Mouse (Mus musculus): ENCODE data around the gene Lrrfip2. TPM values are rescaled to one million over a fixed set of nuclear protein-coding genes. Genes with fewer than 3 reads are reported as not detected.

The Lrrfip2 gene
- polyA plus RNA-seq, 1 experiment from 2014 or later, result 65.4 TPM

DNA sequence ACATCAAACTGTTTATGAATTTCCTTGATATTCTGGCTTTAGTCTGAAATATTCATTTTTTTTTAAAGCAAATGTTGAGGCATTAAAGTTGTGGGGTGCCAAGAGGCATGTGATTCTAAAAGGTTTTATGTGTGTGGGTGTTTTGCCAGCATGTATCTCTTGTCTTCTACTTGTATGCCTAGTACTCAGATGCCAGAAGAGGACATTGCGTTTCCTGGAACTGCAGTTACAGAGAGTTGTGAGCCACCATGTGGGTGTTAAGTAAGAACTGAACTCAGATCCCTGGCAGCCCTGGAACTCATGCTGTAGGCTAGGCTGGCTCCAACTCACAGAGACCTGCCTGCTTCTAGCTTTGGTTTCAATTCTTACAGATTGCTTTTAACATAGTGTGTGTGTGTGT is 42.2 kb downstream of the Lrrfip2 start:
- peaks cover 11% of the 10 kb centered on the region; the same call in 1 of the 2 replicates for H3K36me3 ChIP-seq (ENCODE audit: inconsistent target)
- 100% methylated on average over 1 of the region's 1 CpGs for WGBS (ENCODE audit: missing documents)
- no peak overlapping the region for H3K27ac ChIP-seq

DNA sequence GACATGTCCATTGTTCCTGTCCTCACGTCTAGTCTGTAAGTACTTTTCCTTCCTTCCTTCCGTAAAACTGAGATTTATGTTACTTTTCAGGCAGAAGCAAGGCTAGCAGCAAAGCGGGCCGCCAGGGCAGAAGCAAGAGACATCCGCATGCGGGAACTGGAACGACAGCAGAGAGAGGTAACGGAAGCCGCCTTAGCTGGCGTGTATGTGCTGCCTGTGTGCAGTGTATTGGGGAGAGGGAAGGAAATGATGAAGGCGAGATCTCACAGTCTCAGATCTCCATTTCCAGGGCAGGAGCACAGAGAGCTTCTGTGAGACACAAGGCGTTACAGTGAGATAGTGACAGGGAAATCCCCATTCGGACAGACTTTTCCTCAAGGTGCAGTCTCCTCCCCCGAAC is 43.8 kb downstream of the Lrrfip2 start:
- Histone ChIP-seq H3K27ac (no peak overlapping the region), H3K79me2 (ENCODE audit: inconsistent target) (peaks cover 63% of the 10 kb centered on the region), H3K36me3 (ENCODE audit: inconsistent target) (peaks cover 11% of the 10 kb centered on the region; the same call in 1 of the 2 replicates), H3K4me3 (ENCODE audit: inconsistent target) (no peak overlapping the region)
- WGBS (ENCODE audit: missing documents), result 47% methylated on average over 14 of the region's 14 CpGs

More for the DNA sequence above, 42.2 kb downstream of the Lrrfip2 start:
- Histone ChIP-seq H3K79me2 (ENCODE audit: inconsistent target) (peaks cover 61% of the 10 kb centered on the region), H3K4me3 (ENCODE audit: inconsistent target) (no peak overlapping the region)

DNA sequence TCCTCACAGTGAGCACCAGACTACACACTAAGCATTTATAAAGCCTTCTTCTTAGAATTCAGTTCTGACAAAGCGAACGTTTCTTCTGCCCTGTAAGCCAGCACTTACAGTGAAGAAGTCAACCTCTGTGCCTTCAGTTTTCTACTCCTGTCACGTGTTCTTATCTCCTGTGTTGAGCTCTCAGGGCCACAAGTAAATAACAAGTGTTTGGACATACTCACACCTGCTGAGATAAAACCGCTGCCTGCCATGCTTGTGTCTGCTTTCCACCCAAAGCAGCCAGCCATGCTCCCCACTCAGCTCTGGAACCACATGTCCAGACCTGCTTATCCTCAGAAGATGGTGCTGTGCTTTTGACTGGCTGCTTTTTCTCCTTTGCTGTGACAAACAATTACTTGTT is 49.2 kb downstream of the Lrrfip2 start:
- peaks cover 7% of the 10 kb centered on the region; the same call in 1 of the 2 replicates for H3K36me3 ChIP-seq (ENCODE audit: inconsistent target)
- H3K4me3 ChIP-seq (ENCODE audit: inconsistent target), result no peak overlapping the region
- H3K79me2 ChIP-seq (ENCODE audit: inconsistent target), result peaks cover 26% of the 10 kb centered on the region; the same call in 1 of the 2 replicates
- no peak overlapping the region for H3K27ac ChIP-seq
- 96% methylated on average over 4 of the region's 4 CpGs for WGBS (ENCODE audit: missing documents)

DNA sequence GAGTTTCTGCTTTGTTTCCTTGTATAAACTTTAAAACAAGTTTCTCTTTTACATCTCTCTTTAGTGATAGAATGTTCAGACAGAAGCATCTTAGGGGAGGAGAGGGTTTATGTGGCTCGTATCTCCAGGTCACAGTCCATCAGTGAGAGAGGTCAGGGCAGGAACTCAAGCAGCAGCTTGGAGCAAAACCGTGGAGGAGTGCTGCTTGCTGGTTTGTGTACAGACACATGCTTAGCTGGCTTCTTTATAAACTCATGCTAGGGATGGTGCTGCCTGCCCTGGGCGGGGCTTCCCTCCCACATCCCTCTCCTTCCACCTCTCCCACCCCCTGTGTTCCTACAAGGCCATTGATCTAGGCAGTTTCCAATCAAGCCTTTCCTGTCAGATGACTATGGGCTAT is 53.0 kb downstream of the Lrrfip2 start:
- H3K4me3 ChIP-seq (ENCODE audit: inconsistent target), result no peak overlapping the region
- no peaks in the 10 kb centered on the region for H3K36me3 ChIP-seq (ENCODE audit: inconsistent target)
- peaks cover 18% of the 10 kb centered on the region; the same call in 1 of the 2 replicates for H3K79me2 ChIP-seq (ENCODE audit: inconsistent target)
- no peak overlapping the region for H3K27ac ChIP-seq
- 92% methylated on average over 3 of the region's 3 CpGs for WGBS (ENCODE audit: missing documents)

DNA sequence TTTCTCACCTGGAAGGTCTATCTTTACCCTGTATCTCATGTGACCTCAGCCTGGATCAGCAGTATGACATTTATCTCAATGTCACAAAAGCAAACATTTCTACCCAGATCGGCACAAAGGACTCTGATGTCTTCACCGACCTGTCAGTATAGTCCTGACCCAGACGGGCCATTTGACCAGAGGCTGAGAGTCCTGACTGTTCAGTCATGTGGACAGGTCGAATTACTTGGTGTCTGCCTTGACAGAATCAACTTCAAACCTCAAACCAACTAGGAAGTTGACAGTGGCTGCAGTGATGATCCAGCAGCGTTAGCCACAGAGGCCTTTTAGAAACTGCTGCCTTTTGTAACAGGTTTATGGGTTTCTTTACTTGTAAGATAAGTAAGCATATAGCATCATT is 56.7 kb downstream of the Lrrfip2 start:
- H3K27ac ChIP-seq, result no peak overlapping the region
- no peak overlapping the region for H3K4me3 ChIP-seq (ENCODE audit: inconsistent target)
- WGBS (ENCODE audit: missing documents), result 70% methylated on average over 5 of the region's 5 CpGs
- peaks cover 6% of the 10 kb centered on the region; the same call in 1 of the 2 replicates for H3K79me2 ChIP-seq (ENCODE audit: inconsistent target)
- no peaks in the 10 kb centered on the region for H3K36me3 ChIP-seq (ENCODE audit: inconsistent target)

DNA sequence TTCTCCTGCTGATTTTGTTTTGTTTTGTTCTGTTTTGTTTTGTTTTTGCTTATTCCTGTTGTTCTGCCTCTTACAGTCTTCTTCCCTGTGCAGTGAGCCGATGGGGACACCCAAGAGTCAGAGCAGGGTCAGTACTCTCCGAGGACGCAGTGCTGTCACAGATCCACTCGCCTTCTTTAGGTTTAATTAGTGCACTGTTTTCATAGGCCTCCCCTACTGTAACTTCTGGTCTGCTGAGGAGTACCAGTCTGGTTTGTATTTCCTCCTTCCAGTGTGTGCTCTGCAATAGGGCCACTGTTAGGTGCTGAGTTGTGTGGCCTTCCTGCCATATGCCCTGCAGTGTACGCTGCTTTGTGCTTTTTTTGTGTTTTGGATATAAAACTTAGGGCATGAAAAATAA is 61.6 kb downstream of the Lrrfip2 start:
- Histone ChIP-seq H3K4me3 (ENCODE audit: inconsistent target) (no peak overlapping the region), H3K36me3 (ENCODE audit: inconsistent target) (no peaks in the 10 kb centered on the region; the same call in 1 of the 2 replicates), H3K27ac (no peak overlapping the region), H3K79me2 (ENCODE audit: inconsistent target) (peaks cover 16% of the 10 kb centered on the region; the same call in 1 of the 2 replicates)
- WGBS (ENCODE audit: missing documents), result 95% methylated on average over 5 of the region's 5 CpGs

DNA sequence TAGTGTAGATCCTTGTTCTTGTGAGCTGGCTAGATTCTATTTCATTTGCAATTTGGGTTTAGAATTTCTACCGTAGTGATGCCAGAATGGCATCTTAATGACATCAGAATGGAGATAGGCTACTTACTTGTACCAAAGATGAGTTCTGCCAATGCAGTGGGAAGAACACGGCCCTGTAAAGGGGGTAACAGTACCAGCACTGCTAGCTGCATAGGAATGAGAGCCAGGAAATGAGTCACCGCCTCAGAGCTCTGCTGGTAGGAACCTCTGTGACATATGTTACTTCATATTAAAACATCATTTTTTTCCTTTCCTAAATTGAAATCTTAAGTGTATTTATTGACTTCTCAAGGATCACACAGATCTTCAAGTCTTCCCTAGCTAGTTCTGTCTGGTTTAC is 64.8 kb downstream of the Lrrfip2 start:
- Histone ChIP-seq H3K4me3 (ENCODE audit: inconsistent target) (no peak overlapping the region), H3K79me2 (ENCODE audit: inconsistent target) (peaks cover 28% of the 10 kb centered on the region; the same call in 1 of the 2 replicates), H3K27ac (no peak overlapping the region), H3K36me3 (ENCODE audit: inconsistent target) (no peaks in the 10 kb centered on the region; the same call in 1 of the 2 replicates)
- 30% methylated on average over 3 of the region's 3 CpGs for WGBS (ENCODE audit: missing documents)

DNA sequence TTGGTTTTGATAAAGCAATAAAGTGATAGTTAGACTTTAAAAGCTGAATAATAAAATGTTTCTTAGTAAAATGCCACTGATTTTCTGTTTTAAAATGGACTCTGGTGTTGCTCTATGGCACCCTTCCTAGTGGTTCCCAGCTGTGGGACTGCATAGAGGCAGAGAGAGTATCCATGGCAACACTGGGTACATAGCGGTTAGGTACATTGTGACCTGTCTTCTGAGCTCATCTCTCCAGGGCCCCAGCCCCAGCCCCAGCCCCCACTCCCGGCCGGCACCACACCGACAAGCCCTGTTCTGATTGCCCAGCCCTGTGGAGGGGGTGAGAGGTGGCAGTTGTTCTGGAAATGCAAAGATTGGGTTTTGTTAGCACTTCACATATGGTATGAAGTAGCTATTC is 67.5 kb downstream of the Lrrfip2 start:
- 100% methylated on average over 4 of the region's 4 CpGs for WGBS (ENCODE audit: missing documents)
- Histone ChIP-seq H3K27ac (no peak overlapping the region), H3K4me3 (ENCODE audit: inconsistent target) (no peak overlapping the region), H3K36me3 (ENCODE audit: inconsistent target) (peaks cover 15% of the 10 kb centered on the region; the same call in 1 of the 2 replicates), H3K79me2 (ENCODE audit: inconsistent target) (peaks cover 28% of the 10 kb centered on the region; the same call in 1 of the 2 replicates)

DNA sequence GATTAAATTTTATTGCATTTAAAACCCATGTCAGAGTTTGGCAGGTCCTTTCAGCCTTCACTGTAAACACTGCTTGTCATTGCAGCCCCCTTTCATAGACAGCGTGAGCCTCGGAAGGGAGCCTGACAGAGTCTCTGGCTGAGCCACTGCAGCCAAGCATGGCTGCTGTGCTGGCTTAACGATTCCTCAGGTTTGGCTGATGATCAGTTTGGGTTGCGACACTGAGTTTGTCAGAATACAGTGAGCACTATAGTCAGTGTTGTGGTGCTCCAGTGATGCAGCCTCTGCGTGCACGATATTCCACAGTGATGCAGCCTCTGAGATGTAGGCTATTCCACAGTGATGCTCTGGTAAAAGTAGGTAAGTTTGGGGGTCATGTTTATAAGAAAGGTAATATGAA is 69.5 kb downstream of the Lrrfip2 start:
- WGBS (ENCODE audit: missing documents), result 95% methylated on average over 6 of the region's 6 CpGs
- Histone ChIP-seq H3K79me2 (ENCODE audit: inconsistent target) (peaks cover 28% of the 10 kb centered on the region; the same call in 1 of the 2 replicates), H3K27ac (no peak overlapping the region), H3K36me3 (ENCODE audit: inconsistent target) (peaks cover 32% of the 10 kb centered on the region), H3K4me3 (ENCODE audit: inconsistent target) (no peak overlapping the region)

DNA sequence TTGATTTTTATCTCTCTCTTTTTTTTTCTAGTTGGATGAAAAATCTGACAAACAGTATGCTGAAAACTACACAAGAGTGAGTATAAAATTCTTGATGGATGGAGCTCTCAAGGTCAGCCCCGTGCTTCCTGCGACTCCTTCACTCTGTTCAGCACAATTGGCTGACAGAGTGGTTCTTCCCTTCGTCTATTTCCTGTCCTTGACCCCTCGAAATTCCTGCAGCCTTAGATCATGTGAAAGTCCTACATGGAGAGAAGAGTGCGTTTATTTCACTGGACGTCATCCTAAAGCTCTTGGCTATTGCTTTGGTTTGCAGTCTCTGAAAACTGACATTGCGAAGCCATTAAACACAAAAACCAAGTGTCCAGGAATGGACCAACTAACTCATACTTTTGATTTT is 71.3 kb downstream of the Lrrfip2 start:
- H3K4me3 ChIP-seq (ENCODE audit: inconsistent target), result no peak overlapping the region
- 88% methylated on average over 7 of the region's 7 CpGs for WGBS (ENCODE audit: missing documents)
- H3K27ac ChIP-seq, result no peak overlapping the region
- H3K79me2 ChIP-seq (ENCODE audit: inconsistent target), result peaks cover 14% of the 10 kb centered on the region; the same call in 1 of the 2 replicates
- peaks cover 39% of the 10 kb centered on the region for H3K36me3 ChIP-seq (ENCODE audit: inconsistent target)

DNA sequence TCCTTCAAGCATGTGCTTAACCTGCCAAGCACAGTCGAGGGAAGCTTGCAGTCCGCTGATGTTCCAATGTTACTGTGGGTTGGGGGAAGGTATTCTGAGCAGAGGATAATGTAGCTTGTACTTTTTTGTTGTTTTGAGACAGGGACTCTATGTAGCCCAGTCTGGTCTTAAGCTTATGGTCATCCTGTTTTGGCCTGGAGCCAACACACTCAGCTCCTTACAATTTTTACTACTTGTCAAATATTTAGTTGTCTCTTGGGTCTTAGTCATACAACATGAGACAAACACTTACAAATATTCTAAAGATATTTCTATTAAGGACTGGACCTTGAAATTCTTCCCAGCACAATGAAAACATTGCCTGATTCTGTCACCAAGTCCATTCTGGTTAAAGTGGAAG is 75.8 kb downstream of the Lrrfip2 start:
- Histone ChIP-seq H3K27ac (no peak overlapping the region), H3K79me2 (ENCODE audit: inconsistent target) (no peaks in the 10 kb centered on the region), H3K4me3 (ENCODE audit: inconsistent target) (no peak overlapping the region), H3K36me3 (ENCODE audit: inconsistent target) (peaks cover 46% of the 10 kb centered on the region)
- 94% methylated on average over 2 of the region's 2 CpGs for WGBS (ENCODE audit: missing documents)

DNA sequence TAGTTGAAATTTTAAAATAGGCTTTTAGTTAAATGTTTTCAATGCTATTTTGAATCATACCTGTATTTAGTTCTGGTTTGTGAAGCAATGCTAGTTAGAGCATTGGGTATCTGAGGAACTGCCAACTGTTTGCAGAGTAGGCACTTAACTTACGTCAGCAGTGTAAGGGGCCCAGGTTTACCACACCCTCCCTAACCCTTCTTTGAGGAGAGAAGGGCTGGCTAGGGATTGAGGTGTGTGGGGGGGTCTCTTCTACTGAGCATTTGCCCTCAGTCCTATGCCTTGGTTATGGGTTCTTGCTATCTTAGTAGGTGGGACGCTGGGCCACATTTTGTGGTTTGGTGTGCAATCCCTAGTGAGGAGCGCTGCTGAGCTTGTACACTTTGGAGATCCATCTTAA is 79.7 kb downstream of the Lrrfip2 start:
- H3K79me2 ChIP-seq (ENCODE audit: inconsistent target), result no peaks in the 10 kb centered on the region
- H3K4me3 ChIP-seq (ENCODE audit: inconsistent target), result no peak overlapping the region
- peaks cover 31% of the 10 kb centered on the region for H3K36me3 ChIP-seq (ENCODE audit: inconsistent target)
- no peak overlapping the region for H3K27ac ChIP-seq
- 97% methylated on average over 3 of the region's 3 CpGs for WGBS (ENCODE audit: missing documents)

DNA sequence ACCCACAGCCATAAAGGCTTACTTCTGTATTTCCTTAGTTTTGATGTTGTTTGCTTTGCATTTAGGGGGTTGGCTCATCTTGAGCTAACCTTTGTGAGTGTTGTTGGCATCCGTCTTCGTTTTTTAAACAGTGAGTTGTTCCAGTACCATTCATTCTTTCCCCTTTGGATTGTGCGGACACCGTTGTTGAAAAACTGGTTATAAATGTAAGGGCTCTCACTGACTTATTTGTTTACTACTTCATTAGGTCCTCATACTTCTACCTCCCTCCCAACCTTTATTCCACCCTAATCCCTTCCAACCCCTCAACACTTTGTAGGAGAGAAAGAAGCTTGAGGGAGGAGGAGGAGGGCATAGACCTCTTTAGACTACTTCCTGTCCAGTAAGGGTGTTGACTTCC is 80.3 kb downstream of the Lrrfip2 start:
- Histone ChIP-seq H3K36me3 (ENCODE audit: inconsistent target) (peaks cover 31% of the 10 kb centered on the region), H3K79me2 (ENCODE audit: inconsistent target) (no peaks in the 10 kb centered on the region), H3K27ac (no peak overlapping the region), H3K4me3 (ENCODE audit: inconsistent target) (no peak overlapping the region)
- WGBS (ENCODE audit: missing documents), result 88% methylated on average over 4 of the region's 4 CpGs

DNA sequence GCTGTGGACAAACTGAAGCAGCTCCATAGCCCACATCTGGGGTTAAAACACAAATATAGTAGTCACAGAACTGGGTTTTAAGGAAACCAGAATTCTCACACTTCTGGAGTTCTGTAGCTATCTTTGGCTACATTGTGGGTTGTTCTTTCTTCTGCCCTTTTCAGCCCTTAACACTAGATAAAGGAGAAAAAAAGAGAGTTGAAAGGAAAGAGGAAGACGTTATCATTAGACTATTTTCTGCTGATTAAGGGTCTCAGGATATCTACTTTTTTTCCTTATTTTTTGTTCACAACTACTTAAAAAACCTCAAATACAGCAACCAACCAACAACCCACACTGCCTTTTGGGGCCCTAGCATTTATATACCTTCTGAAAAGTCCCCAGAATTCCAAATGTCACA is 80.9 kb downstream of the Lrrfip2 start:
- Histone ChIP-seq H3K4me3 (ENCODE audit: inconsistent target) (no peak overlapping the region), H3K79me2 (ENCODE audit: inconsistent target) (no peaks in the 10 kb centered on the region), H3K27ac (no peak overlapping the region), H3K36me3 (ENCODE audit: inconsistent target) (peaks cover 27% of the 10 kb centered on the region)
- WGBS (ENCODE audit: missing documents), result 88% methylated on average over 1 of the region's 1 CpGs

DNA sequence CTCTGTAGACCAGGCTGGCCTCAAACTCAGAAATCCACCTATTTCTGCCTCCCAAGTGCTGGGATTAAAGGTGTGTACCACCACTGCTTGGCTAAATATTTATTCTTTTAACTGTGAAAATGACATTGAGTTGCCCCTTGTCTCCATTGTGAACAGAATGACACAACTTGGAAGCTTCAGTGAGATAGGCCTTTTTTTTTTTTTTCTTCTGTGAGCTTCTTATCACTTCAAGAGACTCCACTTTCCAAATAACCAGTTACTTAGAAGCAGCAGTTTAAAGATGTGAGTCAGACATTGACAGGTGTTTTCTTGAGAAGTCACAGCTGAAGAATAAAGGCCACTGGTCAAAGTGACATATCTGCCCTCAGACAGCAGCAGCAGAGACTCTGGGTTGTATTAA is 82.8 kb downstream of the Lrrfip2 start:
- H3K79me2 ChIP-seq (ENCODE audit: inconsistent target), result no peaks in the 10 kb centered on the region
- no peak overlapping the region for H3K27ac ChIP-seq
- H3K4me3 ChIP-seq (ENCODE audit: inconsistent target), result no peak overlapping the region
- H3K36me3 ChIP-seq (ENCODE audit: inconsistent target), result peaks cover 30% of the 10 kb centered on the region

All from macrophage (primary cell).